ENCODE assay signal across 8 mouse cellular contexts in genomic region chrX:12873698-12874144, GRCm38 (mm10).
DNase-seq lines count a peak whose midpoint lies in the region; ATAC-seq and TF ChIP-seq lines count a peak whose summit lies in the region.

No protein-coding gene starts in this region.

- peak overlapping the region; percentile 77 for H3K4me3 ChIP-seq in ES-Bruce4 (ENCODE audit: low read depth, low read length)
- peak overlapping the region; percentile 37 for H3K4me3 ChIP-seq in forebrain, embryonic 15.5 days

- H3K9me3 ChIP-seq in ES-Bruce4 (replicated peaks; ENCODE audit: control insufficient read depth, insufficient read depth, low read length, poor library complexity, severe bottlenecking): no peaks in the 10 kb centered on the region
- no peaks in the 10 kb centered on the region for H3K9me3 ChIP-seq in forebrain, embryonic 15.5 days

- H3K9ac ChIP-seq in ES-Bruce4 (ENCODE audit: low read depth, poor library complexity, severe bottlenecking): 0 out of 2 replicates have a peak overlapping the region, but pooled peaks have one; percentile 31
- peak overlapping the region; percentile 45 for H3K9ac ChIP-seq in forebrain, embryonic 15.5 days (replicated peaks)

- H3K4me2 ChIP-seq in forebrain, embryonic 15.5 days (replicated peaks): peak overlapping the region; percentile 41

- intact Hi-C loops in heart, postnatal 25 days (cut with DNase I): loop anchor here (10.0 kb wide), 1 partner anchor 161 kb away; no protein-coding TSS in a partner anchor

- no peak for TF ChIP-seq EP300 in ES-Bruce4 (IDR thresholded peaks at IDR 0.05; ENCODE audit: insufficient read depth, low read depth, low read length)

- WGBS in forebrain, embryonic 15.5 days: 36% methylated on average over 22 of the region's 22 CpGs

- H3K36me3 ChIP-seq in ES-Bruce4 (ENCODE audit: control insufficient read depth, insufficient read depth, low read length, poor library complexity, severe bottlenecking): no peaks in the 10 kb centered on the region
- H3K36me3 ChIP-seq in forebrain, embryonic 15.5 days: no peaks in the 10 kb centered on the region

- peak; percentile 21 for TF ChIP-seq POLR2A in ES-Bruce4 (IDR thresholded peaks at IDR 0.05; ENCODE audit: insufficient read depth, low read length)

- no peaks in the 10 kb centered on the region for H3K27me3 ChIP-seq in ES-Bruce4 (ENCODE audit: control insufficient read depth, insufficient read depth, low read length, poor library complexity, severe bottlenecking)
- H3K27me3 ChIP-seq in forebrain, embryonic 15.5 days: no peaks in the 10 kb centered on the region

- no peak overlapping the region for H3K27ac ChIP-seq in ES-Bruce4 (ENCODE audit: insufficient read depth, low read length)
- H3K27ac ChIP-seq in forebrain, embryonic 15.5 days (replicated peaks): peak overlapping the region; percentile 90

- H3K4me1 ChIP-seq in ES-Bruce4 (ENCODE audit: control insufficient read depth, insufficient read depth, low read length): peaks cover 1% of the 10 kb centered on the region
- no peaks in the 10 kb centered on the region for H3K4me1 ChIP-seq in forebrain, embryonic 15.5 days

- TF ChIP-seq CTCF in ES-Bruce4 (IDR thresholded peaks at IDR 0.05; ENCODE audit: low read depth, low read length): peak; percentile 74

- DNase-seq in cerebellum, adult 11 months: peak; percentile 75
- peak; percentile 48 for DNase-seq in heart, postnatal 25 days (ENCODE audit: low spot score)
- DNase-seq in layer of hippocampus, adult 18-20 months (ENCODE audit: low spot score in 2 of 2): peak; percentile 71 to 84
- DNase-seq in lung, adult 18-20 months: peak; percentile 61 to 79
- DNase-seq in testis, postnatal 14 days (ENCODE audit: low spot score): peak; percentile 62

- ATAC-seq in forebrain, embryonic 15.5 days (replicated peaks): peak; percentile 96
- peak; percentile 87; the same call in 1 of the 2 replicates for ATAC-seq in neutrophil, adult 5-6 weeks (ENCODE audit: extremely low read depth, insufficient number of reproducible peaks, low FRiP score, poor library complexity, severe bottlenecking)
